Comparison of ENCODE assay signal across 31 mouse cellular contexts in the genomic region with DNA sequence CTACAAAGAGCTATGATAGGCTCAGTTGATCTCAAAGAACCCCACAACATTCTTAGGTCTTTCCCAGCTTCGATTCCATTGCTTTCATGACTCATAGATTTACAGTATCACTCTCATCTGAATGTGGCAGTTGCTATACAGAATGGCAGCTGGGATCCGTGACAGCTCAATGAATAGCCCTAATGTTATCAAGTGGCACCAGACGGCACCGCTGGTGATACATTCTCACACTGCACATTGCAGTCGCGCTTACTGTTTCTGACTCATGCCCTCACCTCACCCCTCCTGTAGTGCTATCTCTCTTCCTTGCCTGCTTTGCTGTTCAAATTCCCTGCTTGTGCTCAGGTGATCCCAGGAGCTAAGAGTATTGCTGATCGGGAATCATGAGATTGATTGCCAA.
DNase-seq lines count a peak whose midpoint lies in the region; ATAC-seq lines count a peak whose summit lies in the region.
"Had no signal": no experiment of that assay in that cellular context is flagged by ENCODE, and none has a peak within 500 bp of the region (broad histone marks: within the 10 kb centered on the region; RNA-seq: fewer than 3 reads in every experiment).

No protein-coding gene starts in this region.

- no peaks in the 10 kb centered on the region for H3K9me3 ChIP-seq in heart, embryonic 16.5 days (replicated peaks; ENCODE audit: control insufficient read depth, low read length)
- H3K9me3 ChIP-seq in liver, embryonic 11.5 days (ENCODE audit: control insufficient read depth, low read length) = no peaks in the 10 kb centered on the region
- H3K9me3 ChIP-seq: forebrain, embryonic 15.5 days; hindbrain, embryonic 15.5 days; limb, embryonic 13.5 days; neural tube, embryonic 13.5 days; stomach, embryonic 15.5 days had no signal

- no peaks in the 10 kb centered on the region for H3K36me3 ChIP-seq in heart, embryonic 16.5 days (ENCODE audit: control insufficient read depth, insufficient read depth)
- H3K36me3 ChIP-seq in liver, embryonic 11.5 days (ENCODE audit: control insufficient read depth, insufficient read depth, low read length) = no peaks in the 10 kb centered on the region
- H3K36me3 ChIP-seq: embryonic facial prominence, embryonic 12.5 days; forebrain, embryonic 15.5 days; hindbrain, embryonic 15.5 days; limb, embryonic 13.5 days; midbrain, embryonic 10.5 days; neural tube, embryonic 13.5 days; stomach, embryonic 15.5 days had no signal

- no peak overlapping the region for H3K4me2 ChIP-seq in heart, embryonic 16.5 days (ENCODE audit: low read depth, low read length)
- no peak overlapping the region for H3K4me2 ChIP-seq in liver, embryonic 11.5 days
- H3K4me2 ChIP-seq: embryonic facial prominence, embryonic 12.5 days; forebrain, embryonic 15.5 days; hindbrain, embryonic 15.5 days; limb, embryonic 13.5 days; neural tube, embryonic 13.5 days; stomach, embryonic 15.5 days had no signal

- H3K27ac ChIP-seq in heart, embryonic 16.5 days (ENCODE audit: low read length) = no peak overlapping the region
- no peak overlapping the region for H3K27ac ChIP-seq in liver, embryonic 11.5 days (ENCODE audit: low read depth, low read length)
- H3K27ac ChIP-seq: embryonic facial prominence, embryonic 12.5 days; forebrain, embryonic 15.5 days; hindbrain, embryonic 15.5 days; limb, embryonic 13.5 days; macrophage; midbrain, embryonic 10.5 days; neural tube, embryonic 13.5 days; stomach, embryonic 15.5 days had no signal

- no peak overlapping the region for H3K9ac ChIP-seq in heart, embryonic 16.5 days (ENCODE audit: low read length)
- H3K9ac ChIP-seq in liver, embryonic 11.5 days (ENCODE audit: low read depth, low read length) = no peak overlapping the region
- H3K9ac ChIP-seq: embryonic facial prominence, embryonic 12.5 days; forebrain, embryonic 15.5 days; hindbrain, embryonic 15.5 days; limb, embryonic 13.5 days; neural tube, embryonic 13.5 days; stomach, embryonic 15.5 days had no signal

- no peak overlapping the region for H3K4me3 ChIP-seq in heart, embryonic 16.5 days (ENCODE audit: low read length)
- H3K4me3 ChIP-seq in liver, embryonic 11.5 days (ENCODE audit: low read depth, low read length) = no peak overlapping the region
- H3K4me3 ChIP-seq: embryonic facial prominence, embryonic 12.5 days; forebrain, embryonic 15.5 days; hindbrain, embryonic 15.5 days; limb, embryonic 13.5 days; midbrain, embryonic 10.5 days; myocyte; neural tube, embryonic 13.5 days; stomach, embryonic 15.5 days had no signal

- ATAC-seq in heart, embryonic 16.5 days (replicated peaks; ENCODE audit: extremely low read depth, insufficient read depth, low FRiP score) = 0 out of 2 replicates have a peak, but pooled peaks have one; percentile 28
- ATAC-seq in liver, embryonic 11.5 days (replicated peaks; ENCODE audit: low FRiP score) = peak; percentile 82
- ATAC-seq: activated CD4-positive, CD25-positive, alpha-beta regulatory T cell, adult 4 months; forebrain, embryonic 15.5 days; inflammation-experienced regulatory T-cells, adult 6 months; lung, postnatal 0 days; midbrain, embryonic 16.5 days had no signal

- DNase-seq in heart, adult 18-20 months = no peak
- peak; percentile 32 to 61 for DNase-seq in spleen, postnatal 4 days (ENCODE audit: low spot score in 2 of 2)
- no peak for DNase-seq in spleen, postnatal 14 days (ENCODE audit: low spot score in 2 of 2)
- DNase-seq in liver, embryonic 11.5 days (ENCODE audit: low spot score) = no peak
- no peak for DNase-seq in urinary bladder, postnatal 10 days (ENCODE audit: low spot score)
- no peak for DNase-seq in retina, postnatal 1 day
- DNase-seq in lung, postnatal 14 days = no peak
- DNase-seq: adrenal gland, adult 2 months; adrenal gland, postnatal 36 days; cerebellum, adult 11 months; cerebellum, adult 9-11 months; embryo, embryonic 11 days; heart, postnatal 4 days; kidney, adult 11 months; kidney, postnatal 25 days; lung, adult 18-20 months; thymus, postnatal 14 days had no signal

- WGBS in heart, embryonic 16.5 days = 49% methylated on average over 7 of the region's 7 CpGs
- 62% methylated on average over 7 of the region's 7 CpGs for WGBS in liver, embryonic 11.5 days

- H3K4me1 ChIP-seq in heart, embryonic 16.5 days (ENCODE audit: control insufficient read depth, insufficient read depth, low read length) = no peaks in the 10 kb centered on the region
- H3K4me1 ChIP-seq in liver, embryonic 11.5 days (replicated peaks; ENCODE audit: control insufficient read depth, insufficient read depth, low read length) = no peaks in the 10 kb centered on the region
- H3K4me1 ChIP-seq: embryonic facial prominence, embryonic 12.5 days; stomach, embryonic 15.5 days had no signal

- no peaks in the 10 kb centered on the region for H3K27me3 ChIP-seq in heart, embryonic 16.5 days (ENCODE audit: control insufficient read depth, insufficient read depth, low read length)
- no peaks in the 10 kb centered on the region for H3K27me3 ChIP-seq in liver, embryonic 11.5 days (replicated peaks; ENCODE audit: control insufficient read depth, insufficient read depth, low read length)
- H3K27me3 ChIP-seq: embryonic facial prominence, embryonic 12.5 days; forebrain, embryonic 15.5 days; hindbrain, embryonic 15.5 days; limb, embryonic 13.5 days; neural tube, embryonic 13.5 days; stomach, embryonic 15.5 days had no signal

Comparison
In these comparisons a context has a peak if more than half of its experiments do, and no peak if none do; other contexts are left out.
1. DNase-seq: peak in spleen, postnatal 4 days (2 of 2); none in heart, adult 18-20 months (0 of 2), spleen, postnatal 14 days (0 of 2), liver, embryonic 11.5 days (single experiment), urinary bladder, postnatal 10 days (single experiment), retina, postnatal 1 day (single experiment) and lung, postnatal 14 days (single experiment).